Mouse (Mus musculus): ENCODE results near the gene Gm20518.

- TF ChIP-seq POLR2A (IDR thresholded peaks at IDR 0.05; ENCODE audit: borderline replicate concordance, extremely low read depth, low read depth, low read length) = no peak
- TF ChIP-seq CTCF (IDR thresholded peaks at IDR 0.05; ENCODE audit: insufficient read depth, low read length) = no peak
Measured at GRCm38 (mm10) chr16:17853263-17853662, 38.2 kb downstream of the Gm20518 start.

Measured in lung, adult 2 months (tissue).